Mouse (Mus musculus) layer of hippocampus, postnatal 25 days (tissue): ENCODE measurements around the gene Bcr. TPM values are rescaled to one million over a fixed set of nuclear protein-coding genes. Genes with fewer than 3 reads are reported as not detected.
"Not testable (repeated sequence)": the region's sequence is repeated elsewhere in the genome, so short reads cannot be mapped to it uniquely, and the experiment has no call there.

Experiments
- DNase-seq, 2 experiments: peaks; one replicate each; pipeline ENCODE4 v3.0.0; 2022; ENCODE audit warnings: mixed read lengths in 2 of 2, low spot score in 1 of 2; ENCODE audit errors: extremely low spot score in 1 of 2
- total RNA-seq, 2 experiments: library from RNA; stranded (reverse); gene quantifications; 2 replicates each; pipeline ENCODE4 v1.2.3; 2021

Gene Bcr
- 100 to 1,000 TPM; 107 to 109 TPM for total RNA-seq

DNA sequence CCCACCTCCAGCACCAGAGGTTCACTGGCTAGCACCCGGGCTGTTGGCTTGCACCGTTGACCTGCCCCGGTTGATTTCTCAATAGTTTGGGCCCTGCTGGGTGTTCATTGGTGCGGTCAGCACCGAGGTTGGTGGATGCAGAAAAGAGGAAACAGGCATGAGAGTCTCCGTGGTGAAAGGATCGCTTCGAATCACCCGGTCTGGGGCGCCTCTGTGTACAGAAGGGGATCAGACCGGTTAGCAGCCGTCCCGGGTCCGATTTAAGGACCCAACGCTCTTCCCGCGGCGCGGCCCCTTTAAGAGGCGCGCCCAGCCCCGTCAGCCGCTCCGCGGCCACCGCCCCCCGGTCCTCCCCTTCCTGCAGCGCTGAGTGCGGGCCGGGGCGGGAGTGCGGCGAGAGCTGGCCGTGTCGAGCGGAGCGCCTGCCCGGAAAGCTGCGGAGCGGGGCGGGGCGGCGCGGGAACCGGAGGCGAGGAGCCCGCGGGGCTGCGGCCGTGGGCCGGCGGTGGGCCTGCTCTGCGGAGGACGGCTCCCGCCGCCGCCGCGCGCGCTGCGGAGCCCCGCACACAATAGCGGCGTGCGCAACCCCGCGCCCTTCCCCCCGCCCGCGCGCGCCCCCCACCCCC is at the start of gene Bcr:
TSS of gene Bcr (plus strand) at position 376 of the 626 bp plus-strand sequence.
- peak; percentile 73 to 83 for DNase-seq

DNA sequence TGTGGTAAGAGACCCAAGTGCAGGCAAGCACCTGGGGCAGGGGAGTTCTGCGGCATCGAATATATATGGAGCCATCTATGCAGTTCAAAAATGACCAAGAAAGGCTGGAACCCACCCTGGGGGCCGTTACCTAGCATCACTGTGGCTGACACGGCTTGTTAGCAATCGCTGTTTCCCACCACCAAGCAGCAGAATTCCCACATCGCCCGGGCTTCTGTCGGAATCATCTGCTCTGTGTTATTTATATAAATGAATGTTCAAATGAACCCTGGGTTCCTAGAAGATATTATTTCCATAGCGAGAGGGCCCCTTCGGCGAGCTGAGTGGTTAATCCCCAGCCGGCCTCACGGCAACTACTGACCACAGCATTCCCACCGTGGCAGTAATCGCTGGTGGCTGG is 49.7 kb upstream of the Bcr start:
- DNase-seq: no peak

DNA sequence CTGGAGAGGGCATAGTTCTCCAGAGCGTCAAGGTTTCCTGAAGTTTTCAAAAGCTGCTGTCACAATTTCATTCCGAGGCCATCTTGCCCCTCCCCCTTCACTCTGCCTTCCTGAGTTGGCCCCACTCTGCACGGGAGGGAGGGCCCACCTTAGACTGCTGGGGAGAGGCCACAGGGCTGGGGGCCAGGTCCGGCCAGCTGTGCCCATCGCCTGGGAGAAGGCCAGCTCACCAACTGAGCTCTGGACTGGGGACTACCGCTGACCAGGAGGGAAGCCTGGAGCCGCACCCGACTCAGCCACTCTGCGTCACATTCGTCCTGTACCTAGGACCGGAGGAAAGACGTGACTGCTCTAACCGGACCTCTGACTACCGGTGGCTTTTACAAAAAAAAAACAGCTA is 44.9 kb upstream of the Bcr start:
- DNase-seq: no peak

DNA sequence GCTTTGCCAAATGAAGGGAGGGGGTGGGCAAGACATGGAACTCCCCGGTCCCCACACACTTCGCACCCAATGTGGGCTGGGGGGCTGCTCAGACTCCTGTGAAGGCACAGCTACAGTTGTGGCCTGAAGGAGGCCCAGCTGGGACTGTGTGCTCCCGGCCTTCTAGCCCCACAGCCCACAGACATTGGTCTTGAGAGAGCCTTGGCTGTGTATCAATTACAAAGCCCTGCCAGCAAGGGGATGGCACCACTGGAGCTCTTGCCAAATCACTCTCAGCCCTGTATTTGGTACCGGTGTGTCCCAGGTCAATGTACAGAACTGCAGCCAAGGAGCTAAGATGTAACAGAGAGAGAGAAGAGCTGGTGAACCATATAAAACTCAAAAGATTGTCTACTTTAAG is 43.9 kb upstream of the Bcr start:
- no peak for DNase-seq

DNA sequence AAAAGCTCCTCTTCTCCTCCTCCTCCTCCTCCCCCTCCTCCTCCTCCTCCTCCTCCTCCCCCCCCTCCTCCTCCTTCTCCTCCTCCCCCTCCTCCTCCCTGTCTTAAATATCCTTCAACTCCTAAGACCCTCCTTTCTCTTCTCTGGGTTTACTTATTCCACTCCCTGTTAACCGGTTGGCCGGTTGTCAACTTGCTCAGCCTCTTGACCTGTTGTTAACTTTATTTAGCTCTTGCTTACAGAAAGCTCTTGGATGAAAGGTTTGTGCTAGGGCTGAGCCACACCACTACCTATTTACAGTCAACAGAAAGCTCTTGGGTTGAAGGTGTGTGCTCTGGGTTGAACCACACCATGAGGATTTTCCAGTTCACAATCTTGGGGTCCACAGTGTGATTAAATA is 40.1 kb upstream of the Bcr start:
- no peak for DNase-seq

DNA sequence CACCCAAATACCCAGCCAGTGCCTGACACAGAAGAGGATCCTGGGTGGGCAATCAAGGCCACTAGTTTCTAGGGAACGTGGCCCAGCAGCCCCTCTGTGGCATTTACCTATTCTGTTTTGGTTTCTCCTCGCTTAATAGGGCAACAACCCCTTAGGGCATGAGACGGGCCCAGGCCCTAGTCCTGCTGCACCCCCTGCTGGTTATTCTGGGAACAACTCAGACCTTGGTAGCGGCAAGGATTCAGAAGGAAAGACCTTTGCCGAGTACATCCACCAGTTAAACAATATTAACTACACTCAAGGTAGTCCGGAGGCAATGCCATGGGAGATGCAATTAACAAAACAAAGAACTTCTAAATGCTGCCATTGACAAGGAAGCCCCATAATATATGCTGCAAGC is 39.3 kb upstream of the Bcr start:
- DNase-seq: peak; percentile 87 to 95

DNA sequence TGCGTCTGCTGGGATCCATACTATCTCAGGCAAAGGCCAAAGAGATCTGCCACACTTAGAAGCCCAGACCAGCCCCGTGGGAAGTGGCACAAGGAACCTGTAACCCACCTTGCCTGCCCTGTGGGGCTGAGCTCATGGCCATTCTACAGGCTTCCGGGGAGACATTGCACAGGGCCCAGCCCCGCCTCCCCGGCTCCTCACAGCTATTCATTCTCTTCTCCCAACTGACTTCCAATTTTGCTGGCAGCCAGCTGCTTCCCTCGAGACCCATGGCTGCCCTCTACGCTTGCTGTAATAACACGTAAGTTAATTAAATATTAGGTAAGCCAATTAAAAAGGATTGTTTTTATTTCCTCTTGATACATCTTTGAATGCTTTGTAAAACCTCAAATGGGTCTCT is 33.9 kb upstream of the Bcr start:
- DNase-seq: no peak

DNA sequence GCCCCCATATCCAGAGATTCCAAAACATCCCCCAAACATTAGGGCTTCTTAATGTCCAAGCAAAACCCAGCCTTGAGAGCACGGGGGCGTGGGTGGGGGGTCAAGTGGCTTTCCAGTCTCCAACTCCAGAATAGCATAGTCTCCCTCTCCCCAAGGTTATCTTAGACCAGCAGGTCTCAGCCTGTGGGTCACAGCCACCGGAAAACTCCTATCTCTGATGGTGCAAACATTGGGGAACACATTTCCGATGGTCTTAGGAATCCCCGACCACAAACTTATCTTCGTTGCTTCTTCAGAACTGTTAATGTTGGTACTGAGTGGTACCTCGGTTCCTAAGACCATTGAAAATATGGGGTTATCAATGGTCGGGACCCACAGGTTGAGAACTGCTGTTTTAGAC is 31.6 kb upstream of the Bcr start:
- DNase-seq: no peak

DNA sequence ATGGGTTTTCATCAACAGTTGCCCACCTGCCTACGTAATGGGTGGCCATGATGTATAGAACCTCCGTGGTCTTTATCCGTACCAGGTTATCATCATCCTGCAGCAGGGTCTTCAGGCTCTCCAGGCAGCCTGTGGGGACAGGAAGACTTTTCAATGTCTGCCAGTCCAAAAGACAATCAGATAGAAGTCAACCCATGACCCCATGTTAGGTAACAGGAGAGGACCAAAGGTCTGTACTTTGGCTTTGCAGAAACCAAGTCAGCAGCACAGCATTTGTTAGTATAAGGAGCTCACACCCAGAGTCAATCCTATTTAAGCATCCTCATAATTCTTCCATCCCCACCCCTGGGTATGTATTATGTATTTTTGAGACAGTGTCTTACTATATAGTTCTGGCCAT is 30.7 kb upstream of the Bcr start:
- DNase-seq: no peak

DNA sequence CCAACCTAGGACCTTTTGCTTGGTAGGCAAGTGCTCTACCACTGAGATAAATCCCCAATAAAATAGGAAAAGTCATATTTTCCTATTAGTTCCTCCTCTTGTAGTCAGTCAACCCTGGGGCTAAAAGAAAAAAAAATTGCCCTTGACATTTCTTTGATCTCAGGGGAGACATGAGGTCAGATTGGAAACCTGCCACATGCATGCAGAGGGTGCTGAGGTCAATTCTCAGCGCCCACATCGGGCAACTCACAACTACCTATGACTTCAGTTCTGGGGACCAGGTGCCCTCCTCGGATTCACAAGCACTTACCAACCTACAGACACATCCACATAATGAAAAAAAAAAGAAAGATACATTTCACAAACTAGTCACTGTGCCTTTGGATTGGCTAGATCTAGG is 30.2 kb upstream of the Bcr start:
- no peak for DNase-seq

DNA sequence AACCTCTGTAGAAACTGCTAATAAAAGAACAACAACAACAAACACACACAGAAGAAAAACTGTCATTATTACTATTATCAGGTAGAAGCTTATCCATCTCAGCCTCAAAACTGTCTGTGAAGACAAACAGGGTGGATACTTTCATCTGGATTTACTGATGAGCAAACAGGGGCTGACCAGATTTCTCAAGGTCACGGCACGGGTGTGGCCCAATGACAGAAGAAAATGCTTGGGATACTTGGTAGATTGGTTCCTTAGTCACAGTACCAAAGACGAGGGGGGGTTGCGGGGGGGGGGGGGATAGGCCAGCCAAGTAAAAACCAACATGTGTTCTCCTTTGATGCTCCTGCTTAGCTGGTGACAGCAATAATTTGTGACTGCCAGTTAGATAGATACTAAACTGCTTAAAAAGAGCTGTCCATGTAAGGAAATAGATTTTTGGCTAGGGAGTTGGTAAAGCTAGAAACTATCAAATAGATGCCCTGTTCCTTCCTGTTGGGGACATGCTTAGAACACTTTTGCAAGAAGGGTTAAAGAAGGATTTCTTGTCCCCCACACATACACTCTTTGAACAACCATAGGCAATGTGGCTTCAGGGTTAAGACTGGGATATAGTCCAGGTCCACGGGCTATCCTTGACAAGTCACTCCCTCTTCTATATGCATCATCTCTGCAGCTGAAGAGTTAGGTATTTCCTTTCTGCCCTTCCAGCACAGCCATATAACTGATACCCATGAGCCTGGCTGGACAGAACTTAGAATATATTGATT is 28.9 kb upstream of the Bcr start:
- no peak for DNase-seq

DNA sequence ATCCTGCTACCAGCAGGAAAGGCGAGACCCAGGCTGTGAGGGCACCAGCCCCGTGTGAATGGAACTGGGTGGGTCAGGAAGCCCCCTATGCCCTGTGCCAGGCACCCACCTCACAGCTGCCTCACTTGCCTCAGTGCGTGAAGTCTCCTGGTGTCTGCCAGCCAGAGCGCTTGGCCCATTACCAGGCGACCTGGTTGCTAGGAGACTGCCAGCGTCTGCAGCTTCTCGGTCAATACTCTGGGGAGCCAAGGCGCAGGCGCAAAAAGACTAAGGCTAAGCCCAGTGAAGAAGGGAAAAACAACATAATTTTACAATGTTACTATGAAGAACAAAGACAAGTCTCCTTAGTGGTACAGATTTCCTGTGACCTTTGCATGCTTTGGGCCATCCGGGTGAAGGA is 28.0 kb upstream of the Bcr start, which contains the start of gene Rsph14:
TSS of gene Rsph14 (minus strand) at position 192 of the 400 bp plus-strand sequence.
- peak; percentile 60 to 77 for DNase-seq

DNA sequence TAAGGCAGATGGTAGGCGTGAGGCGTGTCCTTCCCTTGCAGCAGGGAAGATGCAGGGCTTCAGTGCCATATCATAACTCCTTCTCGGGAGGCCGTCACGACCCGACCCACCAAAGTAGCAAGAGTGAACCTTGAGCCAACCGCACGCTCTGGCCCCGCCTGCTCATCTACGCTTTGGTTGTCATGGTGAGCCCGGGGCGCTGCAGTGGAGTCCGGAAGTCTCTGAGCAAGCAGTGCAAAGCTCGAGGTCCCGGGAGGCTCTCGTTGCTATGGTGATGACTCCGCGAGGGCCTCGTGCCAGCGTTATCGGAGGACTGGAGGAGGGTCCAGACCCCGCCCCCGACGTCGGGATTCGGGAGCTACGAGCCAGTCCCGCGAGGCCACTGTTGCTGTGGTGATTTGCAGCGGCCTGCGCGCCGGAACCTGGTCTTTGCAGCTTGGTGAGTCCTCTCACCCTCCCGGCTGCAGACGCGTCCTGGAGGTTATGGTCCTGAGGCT is 23.5 kb upstream of the Bcr start, which contains the start of gene Rab36:
TSS of gene Rab36 (plus strand) at position 176 of the 497 bp plus-strand sequence.
- DNase-seq: peak; percentile 83 to 85

DNA sequence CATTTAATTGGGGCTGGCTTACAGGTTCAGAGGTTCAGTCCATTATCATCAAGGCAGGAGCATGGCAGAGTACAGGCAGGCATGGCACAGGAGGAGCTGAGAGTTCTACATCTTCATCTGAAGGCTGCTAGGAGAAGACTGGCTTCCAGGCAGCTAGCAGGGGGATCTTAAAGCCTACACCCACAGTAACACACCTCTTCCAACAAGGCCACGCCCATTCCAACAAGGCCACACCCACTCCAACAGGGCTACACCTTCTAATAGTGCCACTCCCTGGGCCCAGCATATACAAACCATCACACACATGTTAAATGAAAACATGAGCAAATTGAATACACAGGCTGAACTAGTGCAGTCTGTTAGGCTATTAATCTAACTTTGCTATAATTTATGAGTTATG is 18.3 kb upstream of the Bcr start:
- not testable (repeated sequence) for DNase-seq

DNA sequence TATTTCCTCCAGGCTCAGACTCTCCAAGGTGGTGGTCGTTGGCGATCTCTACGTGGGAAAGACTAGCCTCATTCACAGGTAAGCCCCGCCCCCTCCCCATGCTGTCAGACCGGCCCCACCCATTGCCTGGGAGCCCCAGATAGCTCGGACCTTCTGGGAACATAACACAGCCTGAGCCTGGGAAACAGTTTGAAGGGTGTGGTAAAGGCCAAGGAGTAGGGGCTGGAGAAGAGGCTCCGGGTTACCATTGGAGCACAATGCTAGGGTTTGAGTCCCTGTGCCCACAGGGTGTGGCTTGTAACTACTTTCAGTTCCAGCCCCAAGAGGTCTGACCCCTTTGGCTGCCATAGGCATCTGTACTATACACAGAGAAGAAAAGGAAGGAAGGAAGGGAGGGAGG is 15.9 kb upstream of the Bcr start:
- DNase-seq: no peak

DNA sequence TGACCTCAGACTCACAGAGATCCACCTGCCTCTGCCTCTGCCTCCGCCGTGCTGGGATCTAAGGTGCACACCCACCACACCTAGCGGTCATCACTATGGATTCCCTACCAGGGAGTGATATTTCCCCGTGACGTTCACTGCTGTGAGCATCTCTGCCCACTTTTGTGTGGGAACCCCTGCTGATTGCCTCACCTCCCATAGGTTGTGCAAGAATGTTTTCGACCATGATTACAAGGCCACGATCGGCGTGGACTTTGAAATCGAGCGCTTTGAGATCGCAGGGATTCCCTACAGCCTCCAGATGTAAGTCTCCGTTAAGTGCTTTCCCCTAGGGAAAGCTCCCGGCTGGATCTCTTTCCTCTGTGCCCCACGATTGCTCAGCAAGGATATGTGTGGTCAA is 14.6 kb upstream of the Bcr start:
- no peak for DNase-seq

DNA sequence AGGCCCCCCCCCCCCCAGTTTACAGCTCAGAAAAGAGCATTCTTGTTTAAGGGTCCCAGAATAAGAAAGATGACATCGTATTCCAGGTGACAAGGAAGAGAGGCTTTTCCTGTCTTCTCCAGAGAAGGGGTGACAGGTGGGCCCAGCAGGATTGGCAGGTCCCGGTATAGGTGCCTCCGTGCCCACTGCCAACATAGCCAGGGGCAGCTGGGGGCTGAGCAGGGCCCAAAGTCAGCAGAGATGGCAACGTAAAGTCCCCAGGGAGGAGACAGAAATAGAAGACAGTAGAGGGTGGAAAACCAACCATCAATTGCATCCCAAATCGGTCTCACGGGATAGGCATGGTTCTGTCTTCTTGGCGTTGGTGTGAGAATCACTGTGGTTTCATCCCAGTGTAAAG is 11.7 kb upstream of the Bcr start:
- DNase-seq: no peak

DNA sequence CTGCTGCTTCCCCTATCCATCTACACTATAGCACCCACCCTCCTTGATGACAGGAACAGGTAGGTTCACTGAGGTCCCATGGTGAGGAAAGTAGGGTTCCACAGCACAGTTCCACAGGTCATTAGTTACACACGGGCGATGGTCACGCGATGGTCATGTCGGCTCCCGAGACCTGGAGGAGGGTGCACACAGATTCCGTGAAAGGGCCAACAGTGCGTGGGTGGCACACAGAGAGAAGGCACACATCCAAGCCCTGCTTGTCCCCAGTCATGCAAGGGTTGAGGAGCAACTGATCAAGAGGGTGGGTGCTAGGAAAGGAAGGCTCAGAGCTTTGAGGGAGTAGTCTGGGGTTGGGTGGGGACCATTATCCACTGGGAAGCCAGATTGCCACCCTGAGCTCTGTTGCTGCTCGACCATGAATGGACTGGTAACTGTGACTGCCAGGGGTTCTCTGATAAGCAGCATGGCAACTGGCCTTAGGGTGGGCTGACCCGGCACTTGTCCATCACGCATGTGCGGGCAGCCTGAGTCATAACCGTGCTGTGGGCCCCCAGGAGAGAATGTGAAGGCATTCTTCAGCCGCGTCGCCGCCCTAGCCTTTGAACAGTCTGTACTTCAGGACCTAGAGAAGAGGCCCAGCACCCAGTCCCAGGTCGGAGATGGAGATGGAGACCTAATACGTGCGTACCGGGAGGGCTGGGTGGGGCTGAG is 8.9 kb upstream of the Bcr start:
- DNase-seq: no peak

DNA sequence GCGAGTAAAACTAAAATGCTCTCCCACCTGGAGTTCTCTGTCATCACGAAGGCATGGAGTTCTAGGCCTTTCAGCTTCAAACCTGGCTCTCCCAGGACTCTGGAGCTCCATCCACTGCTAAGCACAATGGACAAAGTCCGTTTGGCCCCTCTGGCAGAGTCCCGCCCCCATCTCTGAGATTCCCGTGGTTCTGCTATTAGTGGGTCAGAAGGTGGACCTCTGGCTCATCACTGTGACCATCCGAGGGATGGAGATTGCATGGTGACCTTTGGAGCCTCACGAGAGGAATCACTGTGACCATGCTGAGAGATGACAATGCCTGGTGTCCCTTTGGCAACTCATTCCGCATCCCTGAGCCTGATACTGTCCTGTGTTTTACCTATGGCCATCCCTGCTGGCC is 7.5 kb upstream of the Bcr start:
- DNase-seq: no peak

DNA sequence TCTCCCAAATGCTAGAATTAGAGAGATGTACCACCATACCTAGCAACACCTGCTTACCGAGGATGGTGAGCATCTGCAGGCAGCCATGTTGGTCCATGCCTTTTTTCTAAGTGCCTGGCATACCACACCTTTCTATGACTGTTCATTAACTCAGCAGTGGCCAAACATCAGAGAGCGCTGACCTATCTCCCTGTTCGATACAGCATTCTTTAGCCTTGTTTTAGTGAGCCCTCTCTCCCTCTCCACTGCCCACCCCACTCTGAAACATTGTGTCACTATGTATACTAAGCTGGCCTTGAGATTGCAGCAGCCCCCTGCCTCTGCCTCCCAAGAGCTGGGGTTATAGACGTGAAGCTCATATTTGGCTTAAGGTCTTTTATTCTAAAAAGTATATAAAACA is 6.7 kb upstream of the Bcr start:
- no peak for DNase-seq

DNA sequence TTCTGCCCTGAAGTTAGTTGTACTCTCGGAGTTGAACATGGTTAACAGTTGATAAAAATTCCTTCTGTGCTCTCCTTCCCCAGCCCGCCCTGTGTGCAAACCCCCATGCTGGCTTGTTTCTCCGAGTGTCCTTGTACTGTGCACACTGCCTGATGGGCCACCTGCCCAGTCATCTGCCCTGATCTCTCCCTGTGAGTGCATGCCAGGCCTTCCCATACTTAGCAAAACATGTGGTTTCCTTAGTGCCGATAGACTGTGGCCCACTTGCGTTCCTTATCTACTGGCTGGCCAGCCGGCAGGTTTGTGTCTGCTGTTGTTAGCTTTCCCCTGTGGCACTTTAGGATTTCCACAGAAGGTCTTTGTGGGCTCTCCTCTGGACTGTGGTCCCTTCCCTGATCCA is 6.3 kb upstream of the Bcr start:
- no peak for DNase-seq
